Mouse (Mus musculus) neutrophil, adult 5-6 weeks (primary cell): ENCODE results near the gene Tomm7. TPM values are rescaled to one million over a fixed set of nuclear protein-coding genes. Genes with fewer than 3 reads are reported as not detected.

Experiments
- total RNA-seq: library from RNA; stranded (forward); fragments of 200-1000 nt; gene quantifications from 2 replicates; pipeline ENCODE4 v1.2.3, GENCODE M21; 2017

Gene Tomm7
- total RNA-seq, 1 experiment from 2014 or later: 85.4 TPM

Other genes starting within 250 kb of the Tomm7 start
- 95.8 and 119 TPM in 2 replicates for gene Srpk2, start 159.5 kb downstream of the Tomm7 start, total RNA-seq
- 13.4 and 16.1 TPM in 2 replicates for gene Pus7, start 60.5 kb downstream of the Tomm7 start, total RNA-seq
- gene Rint1, start 56.5 kb downstream of the Tomm7 start, total RNA-seq: 30.4 and 39.9 TPM in 2 replicates
- gene Fam126a, start 186.5 kb upstream of the Tomm7 start, total RNA-seq: 32.3 and 35.8 TPM in 2 replicates